Mouse (Mus musculus) cerebellum, adult 11-12 months (tissue): Measurements from ENCODE around the gene H2afj.

Experiments
- DNase-seq: peaks from one replicate; pipeline ENCODE4 v3.0.0; 2022

H2afj gene

DNA sequence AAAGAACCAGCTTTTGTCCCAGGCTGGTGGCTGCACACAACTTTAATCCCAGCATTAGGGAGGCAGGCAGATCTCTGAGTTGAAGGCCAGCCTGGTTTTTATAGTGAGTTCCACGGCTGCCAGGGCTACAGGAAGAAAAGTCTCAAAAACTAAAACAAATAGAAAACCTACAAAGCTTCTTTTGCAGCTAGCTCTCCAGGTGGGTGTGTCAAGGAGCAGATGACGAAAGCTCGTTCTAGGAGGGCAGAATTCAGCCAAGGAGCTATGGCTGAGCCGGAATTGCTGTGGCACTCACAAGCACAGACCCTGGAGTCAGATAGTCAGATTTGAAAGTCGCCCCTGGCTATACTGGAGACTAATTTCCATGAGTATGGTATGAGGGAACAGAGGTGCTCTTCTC, 1.2 kb upstream of the H2afj start:
- no peak for DNase-seq

- peak; percentile 45 for DNase-seq
Observed at GRCm38 (mm10) chr6:136807395-136808013, 540 bp upstream of the H2afj start.

DNA sequence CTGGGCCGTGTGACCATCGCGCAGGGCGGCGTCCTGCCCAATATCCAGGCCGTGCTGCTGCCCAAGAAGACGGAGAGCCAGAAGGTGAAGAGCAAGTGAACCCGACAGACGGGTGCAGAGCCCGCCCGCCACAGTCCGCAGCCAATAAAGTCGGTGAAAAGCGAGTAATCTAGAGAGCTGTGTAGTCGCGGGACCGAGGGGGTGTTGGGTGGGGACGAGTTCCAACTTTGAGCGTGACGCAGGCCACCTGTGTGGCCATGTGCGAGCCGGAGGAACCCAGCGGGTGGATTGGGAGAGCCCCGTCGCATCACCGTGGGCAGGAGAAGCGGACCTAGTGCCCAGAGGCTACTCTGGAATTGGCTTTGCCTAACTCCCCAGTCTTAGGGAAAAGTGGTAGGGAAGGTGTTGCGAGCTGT, 595 bp downstream of the H2afj start:
- no peak for DNase-seq

DNA sequence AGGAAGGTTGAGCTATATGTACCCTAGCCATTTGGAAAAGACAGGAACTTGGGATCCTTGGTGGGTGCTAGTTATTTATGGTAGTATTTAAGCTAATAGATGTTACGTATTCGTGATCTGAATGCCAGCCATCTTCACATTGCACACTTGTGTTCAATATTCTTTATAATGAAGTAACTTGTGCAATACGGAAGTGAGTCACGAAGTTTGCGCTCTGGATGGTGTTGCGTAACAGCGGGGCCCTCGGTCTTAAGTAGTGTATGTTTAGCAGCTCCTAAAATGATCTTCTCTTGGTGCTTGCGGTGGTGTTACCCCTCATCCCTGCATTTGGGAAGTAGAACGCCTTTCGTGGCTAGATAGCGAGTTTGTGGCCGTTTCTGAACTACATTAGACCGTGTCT, 1.0 kb downstream of the H2afj start:
- DNase-seq, result no peak

- DNase-seq, result no peak
Observed at GRCm38 (mm10) chr6:136809673-136810072, 1.6 kb downstream of the H2afj start.

DNA sequence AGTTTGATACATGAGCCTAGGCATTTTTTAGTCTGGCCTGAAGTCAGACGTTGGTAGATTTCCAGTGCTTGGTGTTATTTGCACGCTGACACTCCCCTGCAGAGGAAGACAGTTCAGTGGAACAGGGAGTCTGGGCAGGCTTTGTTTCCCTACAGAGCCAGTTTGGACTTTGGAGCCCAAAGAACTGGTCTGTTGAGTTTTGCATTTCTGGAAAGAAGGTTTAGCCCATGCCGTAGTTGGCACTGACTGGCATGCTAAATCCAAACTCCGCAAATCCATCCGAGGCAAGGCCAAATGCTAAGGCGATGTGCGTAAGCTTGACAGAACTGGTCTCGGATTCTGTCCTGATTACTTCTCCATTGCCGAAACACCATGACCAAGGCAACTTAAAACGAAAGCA, 3.2 kb downstream of the H2afj start:
- no peak for DNase-seq

DNA sequence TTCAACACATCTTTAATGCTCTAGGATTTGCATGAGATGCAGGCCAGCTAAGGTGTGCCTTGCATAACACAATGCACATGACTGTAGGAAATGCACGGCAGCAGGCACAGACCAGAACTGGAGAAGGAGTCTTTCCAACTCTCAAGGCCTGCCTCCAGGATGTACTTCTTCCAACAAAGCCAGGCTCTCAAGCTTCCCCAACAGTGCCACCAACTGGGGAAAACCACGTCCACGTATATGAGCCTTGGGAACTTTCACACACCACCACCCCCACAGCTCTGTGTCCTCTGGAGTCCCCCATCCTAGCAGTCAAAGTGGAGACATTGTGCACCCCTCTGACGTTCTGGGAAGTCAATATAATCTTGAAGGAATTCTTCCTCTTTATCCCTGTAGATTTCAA, 5.1 kb downstream of the H2afj start:
- no peak for DNase-seq

- DNase-seq, result no peak
Observed at GRCm38 (mm10) chr6:136815381-136815780, 7.3 kb downstream of the H2afj start.

DNA sequence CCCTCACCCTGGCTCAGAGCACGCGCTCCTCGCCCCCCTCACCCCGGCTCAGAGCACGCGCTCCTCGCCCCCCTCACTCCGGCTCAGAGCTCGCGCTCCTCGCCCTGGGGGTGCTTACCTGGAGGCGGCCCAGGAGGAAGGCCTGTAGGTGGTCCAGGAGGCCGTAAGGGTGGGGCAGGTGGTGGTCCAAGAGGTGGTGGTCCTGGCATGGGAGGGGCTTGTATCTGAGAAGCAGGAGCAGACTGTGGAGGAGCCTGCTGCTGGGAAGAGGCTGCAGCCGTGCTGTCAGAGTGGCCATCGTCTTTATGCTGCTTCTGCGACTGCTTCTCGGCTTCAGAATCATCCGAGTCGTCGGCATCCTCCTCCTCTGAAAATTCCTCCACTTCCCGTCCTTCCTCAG, 8.8 kb downstream of the H2afj start:
- DNase-seq, result no peak

- DNase-seq, result no peak
Observed at GRCm38 (mm10) chr6:136817549-136817948, 9.5 kb downstream of the H2afj start.

DNA sequence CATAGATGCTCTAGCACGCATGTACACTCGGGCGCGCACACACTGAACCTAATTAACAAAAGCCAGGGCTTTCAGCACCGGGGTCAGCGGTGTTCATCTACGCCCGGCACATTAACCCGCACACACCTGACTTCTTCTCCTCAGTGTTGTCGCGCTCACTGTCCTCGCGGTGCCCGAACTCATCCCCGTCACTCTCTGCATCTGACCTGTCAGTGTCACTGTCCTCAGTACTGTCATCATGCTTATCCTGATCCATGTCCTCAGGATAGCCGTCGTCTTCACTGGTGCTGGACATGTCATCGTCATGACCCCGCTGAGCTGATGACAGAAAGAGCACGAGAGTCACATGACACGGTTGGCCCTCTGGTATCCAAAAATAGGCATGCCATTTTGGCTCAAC, 12.3 kb downstream of the H2afj start:
- no peak for DNase-seq

- DNase-seq, result no peak
Observed at GRCm38 (mm10) chr6:136821086-136821485, 13.0 kb downstream of the H2afj start.

DNA sequence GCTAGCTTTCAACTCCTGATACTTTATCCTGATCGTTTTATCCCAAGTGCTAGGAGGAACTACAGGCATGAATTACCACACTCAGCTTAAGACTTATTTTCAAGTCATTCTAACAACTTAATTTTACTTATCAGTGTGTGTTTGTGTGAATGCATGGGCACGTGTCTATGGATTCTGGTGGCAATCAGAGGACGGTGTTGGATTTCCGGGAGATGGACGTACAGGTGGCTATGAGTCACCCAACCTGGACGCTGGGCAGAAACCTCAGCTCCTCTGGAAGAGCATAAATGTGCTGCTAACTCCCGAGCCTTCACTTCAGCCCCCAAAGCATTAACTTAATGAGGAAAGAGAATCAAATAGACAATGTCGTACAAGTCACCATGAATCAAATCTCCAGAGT, 16.9 kb downstream of the H2afj start:
- DNase-seq, result no peak

GRCm38 (mm10) chr6:136827116-136827515, 19.1 kb downstream of the H2afj start:
- DNase-seq, result no peak

GRCm38 (mm10) chr6:136827516-136827880, 19.5 kb downstream of the H2afj start, which contains the start of gene BC049715:
Gene BC049715, plus strand, starts transcription at chr6:136827626.
- DNase-seq, result no peak

DNA sequence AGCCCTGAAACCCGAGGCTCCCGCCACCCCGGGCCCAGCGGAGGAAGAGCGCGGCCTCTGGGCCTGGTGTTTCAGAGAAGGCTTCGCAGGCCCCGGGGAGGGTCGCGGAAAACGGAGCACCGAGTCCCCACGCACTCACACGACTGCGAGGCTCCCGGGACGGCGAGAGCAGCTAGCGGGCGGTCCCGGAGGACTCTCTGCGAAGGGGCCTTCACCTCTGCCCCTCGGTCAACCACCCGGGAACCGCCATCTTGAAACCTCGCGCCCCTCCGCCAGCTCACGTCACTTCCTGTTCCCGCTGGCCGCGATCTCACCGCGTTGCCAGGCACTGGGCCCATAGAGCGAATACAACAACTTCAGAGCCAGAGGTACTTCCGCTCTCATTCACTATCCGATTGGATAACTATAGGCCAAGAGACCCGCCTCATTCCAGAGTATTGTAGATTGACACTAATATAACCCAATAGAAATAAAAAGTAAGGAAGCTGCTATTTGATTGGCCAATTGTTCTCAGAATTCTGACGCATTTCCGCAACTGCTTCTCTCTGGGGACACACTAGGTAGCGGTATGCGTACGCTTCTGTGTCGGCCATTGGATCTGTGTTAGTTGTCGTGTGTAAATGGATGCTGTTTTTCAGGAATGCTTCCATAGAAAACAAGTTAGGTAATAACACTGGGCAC, 20.0 kb downstream of the H2afj start, which contains the start of gene Wbp11:
Gene Wbp11, minus strand, starts transcription at position 353 of the 681 bp plus-strand sequence.
- peak; percentile 97 for DNase-seq

- DNase-seq, result no peak
Observed at GRCm38 (mm10) chr6:136828681-136829080, 20.6 kb downstream of the H2afj start.

DNA sequence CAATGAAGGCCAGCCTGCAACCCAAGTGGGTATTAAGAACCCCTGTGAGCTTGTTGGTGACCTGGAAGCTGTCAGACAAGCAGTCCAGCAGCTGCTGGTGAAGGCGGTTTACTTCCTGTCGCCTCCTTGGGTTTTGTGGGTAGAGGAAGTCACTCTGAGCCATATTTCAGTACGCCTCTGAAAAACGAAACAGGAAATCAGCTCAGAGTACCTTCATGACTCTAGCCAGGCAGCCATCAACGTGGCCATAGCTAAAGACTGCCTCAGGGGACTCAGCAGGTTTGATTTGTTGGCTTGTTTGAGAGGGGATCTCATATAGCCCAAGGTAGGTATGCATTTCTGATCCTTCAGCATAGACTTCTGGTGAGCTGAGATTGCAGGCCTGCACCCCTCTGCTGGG, 23.7 kb downstream of the H2afj start:
- no peak for DNase-seq

GRCm38 (mm10) chr6:136835352-136835751, 27.3 kb downstream of the H2afj start, which contains the start of gene Smco3:
Gene Smco3, minus strand, starts transcription at chr6:136835452.
- DNase-seq, result no peak

DNA sequence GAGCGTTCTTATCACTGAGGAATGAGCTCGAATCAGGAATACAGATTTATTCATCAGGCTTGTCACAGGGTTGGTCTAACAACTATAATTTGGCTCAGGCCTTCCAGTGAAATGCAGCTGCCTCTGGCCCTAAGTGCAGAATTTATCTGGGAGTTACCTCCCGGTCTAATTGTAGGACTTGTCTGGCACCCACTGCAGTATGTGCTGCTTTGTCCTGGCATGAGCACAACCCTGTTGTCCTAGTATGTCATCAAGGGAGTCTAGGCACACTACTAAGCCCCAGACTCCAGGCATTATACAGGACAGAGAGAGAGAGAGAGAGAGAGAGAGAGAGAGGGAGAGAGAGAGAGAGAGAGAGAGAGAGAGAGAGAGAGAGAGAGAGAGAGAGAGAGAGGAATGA, 29.3 kb downstream of the H2afj start:
- no peak for DNase-seq

DNA sequence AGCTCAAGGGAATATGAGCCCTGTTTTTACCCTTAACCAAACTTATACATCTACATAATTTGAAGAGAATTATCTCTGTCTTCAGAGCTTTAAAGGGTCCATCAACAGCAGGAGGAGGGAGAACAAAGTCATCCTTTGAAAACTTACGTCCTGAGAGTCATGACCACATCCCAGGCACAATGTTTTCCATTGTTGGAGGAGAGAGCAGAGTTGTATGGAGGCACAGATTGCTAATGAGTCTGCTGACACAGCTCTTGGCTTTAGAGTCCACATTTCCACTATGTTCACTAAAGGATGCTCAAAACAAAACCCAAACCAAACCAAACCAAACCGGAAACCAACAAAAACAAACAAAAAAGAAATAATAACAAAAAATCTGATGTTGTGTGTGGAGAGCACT, 36.9 kb downstream of the H2afj start:
- DNase-seq, result no peak

DNA sequence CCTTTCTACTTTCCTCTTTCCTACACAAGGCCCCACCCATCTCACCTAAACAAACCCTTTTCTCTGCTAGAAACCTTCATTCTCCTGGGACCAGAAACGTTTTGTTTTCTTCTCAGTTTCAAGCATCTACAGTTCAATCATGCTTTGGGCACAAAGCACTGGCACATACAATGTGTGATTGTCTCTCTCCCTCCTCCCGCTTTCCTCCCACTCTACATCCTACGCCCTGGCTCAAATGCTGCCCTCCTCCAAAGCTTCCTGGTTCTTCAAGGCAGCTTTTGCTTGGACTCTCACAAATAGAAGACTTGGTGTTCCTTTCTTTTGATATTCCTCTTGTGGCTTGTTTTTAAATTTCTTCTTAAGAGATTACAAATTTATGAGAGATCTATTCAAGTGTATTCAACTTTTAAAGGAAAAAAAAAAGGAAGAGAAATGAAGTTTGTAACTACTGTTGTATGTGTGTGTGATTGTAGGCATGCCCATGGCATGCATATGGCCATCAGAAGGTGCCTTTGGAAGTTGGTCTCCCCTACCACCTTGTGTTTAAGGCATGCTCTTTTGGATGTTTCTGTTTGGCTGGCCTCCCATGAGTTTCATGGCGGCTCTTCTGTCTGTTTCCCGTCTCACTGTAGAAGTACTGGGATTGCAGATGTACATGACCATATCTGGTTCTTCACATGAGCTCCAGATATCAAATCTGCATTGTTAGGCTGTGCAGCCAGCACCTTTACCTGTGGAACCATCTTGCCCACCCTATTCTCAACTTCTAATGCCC, 37.8 kb downstream of the H2afj start:
- DNase-seq, result no peak

GRCm38 (mm10) chr6:136847267-136847666, 39.2 kb downstream of the H2afj start:
- DNase-seq, result no peak

GRCm38 (mm10) chr6:136847790-136848189, 39.7 kb downstream of the H2afj start:
- DNase-seq, result no peak
